Mouse (Mus musculus): ENCODE measurements around the gene Zc3h15.
A peak's percentile ranks its signal among the peaks of the same experiment; 100 is the strongest.
"Not testable (repeated sequence)": the region's sequence is repeated elsewhere in the genome, so short reads cannot be mapped to it uniquely, and the experiment has no call there.

Zc3h15 gene

DNA sequence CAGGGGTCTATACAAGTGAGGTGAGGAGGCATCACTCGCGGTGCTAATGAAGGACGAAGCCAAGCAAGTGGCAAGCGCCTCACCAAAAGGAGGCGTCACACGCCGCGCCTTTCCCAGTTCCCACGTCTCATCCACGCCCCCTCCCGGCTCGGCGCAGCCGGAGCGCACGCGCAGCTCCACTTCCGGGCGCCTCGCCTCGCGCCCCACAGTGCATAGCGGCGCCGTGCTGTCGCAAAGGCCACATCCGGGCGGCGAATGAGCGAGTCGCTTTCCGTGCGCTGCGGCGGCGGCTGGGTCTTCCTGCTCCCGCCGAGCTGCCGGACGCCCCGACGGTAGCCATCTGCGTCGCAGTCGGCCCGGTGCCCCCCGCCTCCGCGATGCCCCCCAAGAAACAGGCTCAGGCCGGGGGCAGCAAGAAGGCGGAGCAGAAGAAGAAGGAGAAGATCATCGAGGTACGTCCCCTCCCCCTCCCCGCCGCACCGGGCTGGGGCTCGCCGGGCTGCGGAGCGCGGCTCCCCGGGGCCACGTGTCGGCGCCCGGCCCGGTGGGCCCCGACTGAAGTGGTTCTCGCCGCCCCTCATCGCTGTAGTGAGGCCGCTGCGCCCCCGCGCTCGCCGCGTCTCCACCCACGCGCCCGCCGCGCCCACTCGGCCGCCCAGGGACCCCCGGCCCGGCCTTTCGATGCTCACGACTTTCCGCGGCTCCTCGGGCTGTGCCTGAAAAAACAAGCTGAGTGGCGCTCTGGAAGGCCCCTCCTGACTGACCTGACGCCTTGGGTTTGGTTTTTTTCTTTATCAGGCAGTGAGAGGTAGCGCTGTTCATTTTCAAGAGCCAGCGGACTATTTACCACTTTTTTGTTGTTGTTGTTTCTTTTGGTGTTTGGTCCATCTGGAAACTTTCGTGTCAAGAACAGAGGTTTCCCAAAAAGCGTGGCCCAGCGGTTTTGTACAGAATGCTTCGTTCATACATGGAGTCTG lies at the start of gene Zc3h15:
TSS of gene Zc3h15 (plus strand) at position 160 of the 977 bp plus-strand sequence.
- DNase-seq (ENCODE audit: low spot score) = peak; percentile 82

DNA sequence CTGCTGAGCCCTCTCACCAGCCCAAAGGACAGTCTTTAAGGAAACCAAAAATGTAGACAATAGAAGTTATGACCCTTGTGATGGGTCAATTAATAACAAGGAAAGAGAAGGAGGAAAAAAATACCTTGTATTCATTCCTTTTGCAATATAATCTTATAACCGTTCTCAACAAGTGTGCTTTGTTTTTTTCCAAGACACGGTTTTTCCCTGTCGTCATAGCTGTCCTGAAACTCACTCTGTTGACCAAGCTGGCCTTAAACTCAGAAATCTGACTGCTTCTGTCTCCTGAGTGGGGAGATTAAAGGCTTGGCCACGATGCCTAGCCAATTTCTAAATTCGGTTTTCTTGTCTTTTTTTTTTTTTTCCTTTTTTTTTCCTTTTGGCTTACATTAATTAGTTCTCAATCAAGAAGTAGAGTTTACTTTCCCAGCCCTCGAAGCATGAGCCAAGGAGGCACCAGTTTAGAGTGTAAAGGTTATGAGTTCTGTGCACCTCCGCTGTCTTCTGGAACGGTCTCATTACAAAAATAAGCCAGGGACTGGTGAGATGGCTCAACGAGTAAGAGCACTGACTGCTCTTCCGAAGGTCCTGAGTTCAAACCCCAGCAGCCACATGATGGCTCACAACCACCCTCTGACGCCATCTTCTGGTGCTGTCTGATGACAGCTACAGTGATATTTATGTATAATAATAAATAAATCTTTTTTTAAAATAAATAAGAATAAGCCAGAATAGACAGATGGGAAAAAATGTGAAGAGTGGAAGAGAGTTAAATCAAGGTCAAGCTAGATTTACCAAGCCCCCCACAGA lies 23.5 kb upstream of the Zc3h15 start:
- DNase-seq (ENCODE audit: low spot score) = no peak

DNA sequence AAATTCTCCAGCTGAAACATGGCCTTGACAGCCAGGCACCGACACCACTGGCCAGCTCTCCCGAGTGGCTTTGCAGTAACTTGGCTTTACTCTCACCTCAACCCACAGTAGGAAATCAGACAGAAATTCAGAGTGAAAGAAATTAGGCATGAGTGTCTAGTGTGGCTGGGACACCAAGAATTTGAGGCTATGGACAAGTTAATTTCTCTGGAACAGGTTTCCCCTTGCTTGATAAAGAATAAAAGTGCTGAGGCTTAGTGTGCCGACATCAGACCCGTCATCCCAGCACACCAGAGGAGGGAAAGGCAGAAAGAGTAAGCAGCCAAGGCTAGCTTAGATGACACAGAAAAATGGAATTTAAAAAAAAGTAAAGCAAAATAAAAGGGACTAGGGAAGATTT lies 22.7 kb upstream of the Zc3h15 start:
- DNase-seq (ENCODE audit: low spot score) = no peak

DNA sequence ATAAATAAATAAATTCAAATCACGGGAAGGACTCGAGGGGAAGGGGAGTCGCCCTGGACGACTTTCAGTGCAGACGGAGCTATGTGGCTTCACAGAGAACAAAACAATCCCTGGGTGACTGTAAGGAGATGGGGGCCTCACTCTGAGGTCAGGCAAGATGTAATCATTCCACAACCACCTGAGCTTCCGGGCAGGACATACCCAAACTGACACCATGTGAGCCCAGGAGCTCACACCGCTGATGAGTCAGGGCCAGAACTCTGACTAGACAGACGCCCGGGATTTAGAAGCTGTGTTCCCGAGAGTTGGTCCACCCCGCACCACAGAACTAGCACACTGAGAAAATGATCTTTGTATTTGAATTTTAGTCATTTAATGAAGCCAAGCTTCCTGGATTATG lies 21.4 kb upstream of the Zc3h15 start:
- no peak for DNase-seq (ENCODE audit: low spot score)

DNA sequence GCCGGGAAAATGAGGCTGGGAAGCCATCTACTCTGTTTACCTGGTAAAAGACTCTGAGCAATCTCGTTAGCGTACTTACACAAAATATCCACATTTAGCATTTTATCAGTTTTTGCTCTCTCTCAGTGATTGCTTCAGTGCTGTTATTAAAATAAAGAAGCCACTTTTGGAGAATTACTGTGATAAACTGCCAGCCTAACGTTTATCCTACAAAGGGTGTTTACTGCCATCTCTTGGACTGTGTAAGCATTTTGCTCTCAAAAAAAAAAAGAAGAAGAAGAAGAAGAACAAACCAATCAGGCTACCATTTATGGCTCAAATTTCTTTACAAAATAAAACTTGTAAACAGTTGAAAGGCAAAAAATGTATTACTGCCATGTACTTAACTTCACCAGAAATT lies 20.2 kb upstream of the Zc3h15 start:
- DNase-seq (ENCODE audit: low spot score) = no peak

DNA sequence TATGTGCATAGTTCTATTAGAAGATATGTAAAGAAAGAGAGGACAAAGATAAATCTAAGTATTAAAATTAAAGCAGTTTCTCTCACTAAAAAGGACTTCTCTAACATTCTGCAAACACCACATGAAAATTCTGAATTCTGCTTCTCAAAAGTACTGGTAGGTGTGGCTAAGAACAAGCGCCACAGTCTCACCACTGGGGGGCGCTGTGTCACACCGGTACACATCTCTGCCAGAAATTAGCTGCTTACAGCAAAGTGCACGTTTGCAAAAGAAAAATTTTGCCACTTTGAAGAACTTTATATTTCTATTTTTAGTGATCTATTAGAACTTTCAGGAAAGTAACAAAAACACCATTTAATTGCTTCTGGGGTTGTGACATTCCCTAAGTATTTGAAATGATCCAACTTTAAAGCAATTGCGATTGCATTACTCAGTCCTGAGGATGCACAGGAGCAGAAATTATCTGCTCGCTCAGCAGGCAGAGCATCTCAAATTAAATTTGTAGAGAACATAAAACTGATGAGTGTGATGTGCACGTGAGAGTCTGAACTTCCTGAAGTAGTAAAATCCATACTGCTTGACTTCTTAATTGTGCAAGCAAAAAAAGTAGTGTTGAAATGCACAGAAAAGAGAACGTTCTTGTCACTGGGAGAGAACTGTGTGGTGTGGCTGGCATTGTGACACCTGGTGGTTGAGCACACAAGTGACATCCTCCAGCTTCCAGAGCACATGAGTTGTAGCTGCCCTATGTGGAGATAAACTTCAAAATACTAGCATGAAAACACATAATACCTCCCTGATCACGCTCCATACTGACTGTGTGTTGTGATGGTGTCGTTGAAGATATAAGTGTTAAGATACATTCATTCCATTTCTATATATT lies 18.8 kb upstream of the Zc3h15 start:
- DNase-seq (ENCODE audit: low spot score) = no peak

DNA sequence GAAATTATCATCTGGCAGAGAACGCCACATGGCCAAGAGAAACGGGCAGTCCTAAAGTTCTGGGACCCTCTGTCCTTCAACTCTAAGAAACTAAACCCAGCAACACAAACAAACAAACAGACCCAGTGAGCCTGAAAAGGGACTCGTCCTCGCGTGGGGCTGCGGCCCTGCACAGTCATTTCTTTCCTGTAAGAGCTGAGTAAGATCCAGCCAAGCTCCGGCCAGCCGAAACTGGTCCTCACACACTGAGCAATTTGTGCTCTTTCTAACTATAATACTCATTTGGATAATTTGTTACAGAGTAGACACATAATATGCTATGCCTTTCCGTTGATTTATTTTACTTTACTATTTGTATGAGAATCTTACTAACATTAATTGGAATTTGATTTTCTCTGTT lies 17.4 kb upstream of the Zc3h15 start:
- no peak for DNase-seq (ENCODE audit: low spot score)

DNA sequence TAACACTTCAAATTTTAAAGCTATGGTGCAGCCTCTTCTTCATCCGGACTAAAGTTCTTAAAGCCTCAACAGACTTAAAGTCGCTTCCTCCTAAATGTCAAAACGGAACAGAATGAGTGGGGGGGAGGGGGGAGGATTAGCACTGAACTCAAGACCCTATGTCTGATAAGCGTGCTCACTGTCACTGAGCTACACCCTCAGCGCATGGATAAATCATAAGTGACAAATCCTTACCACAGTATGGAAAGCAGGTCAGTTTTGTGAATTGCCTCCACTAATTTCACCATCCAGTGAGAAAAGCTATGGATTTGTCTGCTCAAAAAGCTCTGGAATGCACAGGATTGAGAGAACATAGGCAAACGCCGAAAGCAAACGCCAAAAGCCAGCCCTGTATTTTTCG lies 16.7 kb upstream of the Zc3h15 start:
- no peak for DNase-seq (ENCODE audit: low spot score)

DNA sequence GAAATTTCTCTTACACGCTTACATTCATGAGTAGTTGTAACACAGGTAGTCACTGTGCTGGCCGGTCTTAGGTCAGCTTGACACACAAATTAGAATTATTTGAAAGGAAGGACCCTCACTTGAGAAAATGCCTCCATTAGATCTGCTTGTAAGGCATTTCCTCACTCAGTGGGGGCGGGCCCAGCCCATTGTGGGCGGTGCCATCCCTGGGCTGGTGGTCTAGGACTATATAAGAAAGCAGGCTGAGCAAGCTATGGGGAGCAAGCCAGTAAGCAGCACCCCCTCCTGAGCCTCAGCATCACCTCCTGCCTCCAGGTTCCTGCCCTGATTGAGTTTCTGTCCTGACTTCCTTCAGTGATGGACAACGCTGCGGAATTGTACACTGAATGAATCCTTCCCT lies 16.3 kb upstream of the Zc3h15 start:
- no peak for DNase-seq (ENCODE audit: low spot score)

DNA sequence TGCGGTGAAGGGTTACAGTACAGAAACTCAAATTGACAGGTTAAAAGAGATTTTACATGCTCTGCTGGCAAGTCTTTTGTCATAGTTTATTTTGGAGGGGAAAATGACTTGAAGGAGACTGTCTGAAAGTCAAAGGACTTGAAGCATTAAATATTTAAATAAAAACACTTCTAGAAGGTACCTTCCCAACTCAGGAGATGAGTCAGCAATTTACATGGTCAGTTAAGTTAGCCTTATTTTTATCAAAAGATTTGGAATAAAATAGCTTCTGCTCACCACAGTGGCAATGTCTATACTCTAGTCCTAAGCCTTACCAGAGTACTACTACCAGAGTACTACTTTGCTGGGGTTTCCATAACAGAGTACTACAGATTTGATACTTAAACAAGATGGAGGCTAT lies 2.2 kb upstream of the Zc3h15 start:
- DNase-seq (ENCODE audit: low spot score) = no peak

DNA sequence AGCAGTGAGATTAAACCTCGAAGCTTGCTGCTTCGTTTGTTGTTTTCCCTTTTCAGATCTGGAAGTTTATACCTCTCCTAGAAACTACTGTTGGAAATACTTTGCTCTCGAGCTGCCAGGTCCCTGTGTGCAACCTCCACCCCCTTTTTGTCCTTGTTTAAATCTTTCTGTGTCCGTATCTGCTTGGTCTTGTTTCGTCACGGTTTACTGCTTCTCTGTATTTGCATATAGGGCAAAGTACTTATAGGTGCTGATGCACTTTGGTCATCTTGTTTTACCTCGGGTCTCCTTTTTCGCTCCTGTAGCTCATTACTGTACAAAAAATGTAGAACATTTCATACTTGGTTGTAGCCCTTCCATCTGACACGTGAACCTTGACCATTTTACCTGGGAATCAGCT lies 4.7 kb downstream of the Zc3h15 start:
- no peak for DNase-seq (ENCODE audit: low spot score)

DNA sequence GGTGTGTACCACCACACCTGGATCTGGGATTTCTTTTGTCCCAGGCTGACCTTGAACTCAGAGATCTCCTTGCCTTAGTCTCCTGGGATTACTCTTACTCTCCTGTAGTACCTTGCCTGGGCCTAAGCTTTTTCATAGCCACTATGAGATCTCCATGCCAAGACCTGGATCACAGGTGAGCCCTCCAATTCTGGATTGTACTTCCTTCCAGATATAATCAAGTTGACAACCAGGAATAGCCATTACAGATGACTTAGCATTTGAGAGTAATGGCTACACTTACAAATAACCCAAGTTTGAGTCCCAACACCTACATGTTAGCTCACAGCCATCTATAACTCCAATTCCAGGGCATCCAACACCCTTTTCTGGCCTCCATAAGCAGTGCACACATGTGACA lies 8.4 kb downstream of the Zc3h15 start:
- DNase-seq (ENCODE audit: low spot score) = no peak

DNA sequence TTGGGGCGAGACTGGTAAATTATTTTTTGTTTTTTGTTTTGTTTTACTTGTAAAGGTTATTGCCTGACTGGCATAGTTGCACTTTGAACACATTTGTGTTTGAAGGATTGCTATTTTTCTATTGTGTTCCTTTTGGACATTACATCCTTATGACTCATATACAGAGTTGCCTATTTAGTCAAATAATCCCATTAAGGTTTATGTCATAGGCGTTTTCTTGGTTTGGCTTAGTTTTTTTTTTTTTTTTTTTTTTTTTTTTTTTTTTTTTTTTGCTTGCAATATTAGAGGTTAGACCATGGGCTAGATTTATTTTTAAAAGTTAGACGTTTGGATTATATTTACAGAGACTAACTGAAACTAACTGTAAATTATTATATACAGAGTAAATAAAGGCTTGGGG lies 15.0 kb downstream of the Zc3h15 start:
- DNase-seq (ENCODE audit: low spot score) = no peak

DNA sequence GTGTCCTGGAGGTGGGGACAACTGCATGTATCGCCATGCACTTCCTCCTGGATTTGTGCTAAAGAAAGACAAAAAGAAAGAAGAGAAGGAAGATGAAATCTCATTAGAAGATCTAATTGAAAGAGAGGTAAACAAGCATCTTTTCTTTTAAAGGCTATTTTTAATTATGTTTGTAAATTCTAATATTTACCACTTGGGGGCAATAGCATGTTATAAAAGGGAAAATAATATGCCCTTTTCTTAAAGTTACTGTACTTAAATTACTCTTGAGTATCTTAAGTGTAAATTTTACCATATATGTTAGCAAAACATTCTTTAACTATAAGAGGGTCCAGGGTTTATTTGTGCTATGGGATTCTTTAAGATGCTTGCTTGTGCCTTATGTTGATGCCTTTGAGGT lies 15.9 kb downstream of the Zc3h15 start:
- DNase-seq (ENCODE audit: low spot score) = no peak

DNA sequence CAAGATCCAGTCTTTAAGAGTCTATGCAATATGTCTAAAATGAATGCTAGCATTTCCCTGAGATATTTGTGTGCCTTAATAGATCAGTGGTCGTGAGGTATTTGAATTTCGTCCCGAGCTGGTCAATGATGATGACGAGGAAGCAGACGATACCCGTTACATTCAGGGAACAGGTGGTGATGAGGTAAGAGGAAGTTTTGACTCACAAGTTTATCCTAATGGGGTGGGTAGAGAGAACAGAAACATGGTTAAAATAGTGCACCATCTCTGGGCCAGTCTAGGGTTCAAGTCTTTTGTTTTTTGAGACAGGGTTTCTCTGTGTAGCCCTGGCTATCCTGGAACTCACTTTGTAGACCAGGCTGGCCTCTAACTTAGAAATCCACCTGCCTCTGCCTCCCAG lies 17.1 kb downstream of the Zc3h15 start:
- DNase-seq (ENCODE audit: low spot score) = no peak

DNA sequence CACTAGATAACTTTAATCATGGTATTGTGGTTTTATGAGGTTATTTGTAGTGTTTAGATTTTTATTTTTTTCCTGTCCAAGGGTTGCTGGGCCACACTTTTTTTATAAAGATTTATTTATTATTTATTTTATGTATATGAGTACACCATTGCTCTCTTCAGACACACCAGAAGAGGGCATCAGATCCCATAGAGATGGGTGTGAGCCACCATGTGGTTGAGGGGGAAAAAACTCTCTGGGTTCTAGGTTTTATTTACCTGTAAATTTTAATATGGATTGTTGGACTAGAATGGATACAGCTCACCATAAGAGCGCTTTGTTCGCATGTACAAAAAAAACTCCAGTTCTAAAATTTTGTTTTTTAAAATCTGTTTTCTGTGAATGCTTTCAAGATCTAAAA lies 20.8 kb downstream of the Zc3h15 start:
- not testable (repeated sequence) for DNase-seq (ENCODE audit: low spot score)

DNA sequence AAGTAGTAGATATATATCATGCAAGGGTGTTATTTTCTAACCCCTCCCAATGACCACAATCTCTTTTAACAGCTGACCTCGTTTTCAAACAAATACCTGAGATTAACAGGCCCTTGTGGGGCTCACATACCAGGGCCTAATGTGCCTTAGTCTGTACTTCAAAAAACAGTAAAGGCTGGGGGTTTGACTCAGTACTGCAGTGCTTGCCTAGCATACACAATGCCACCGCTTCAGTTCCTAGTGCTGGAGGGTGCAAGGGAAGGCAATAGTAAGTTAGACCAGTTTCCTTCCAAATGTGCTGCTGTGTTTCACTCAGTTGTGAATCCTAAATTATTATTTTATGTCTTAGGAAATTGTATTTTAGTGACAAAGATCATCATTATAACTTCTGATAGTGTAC lies 23.2 kb downstream of the Zc3h15 start:
- DNase-seq (ENCODE audit: low spot score) = no peak

DNA sequence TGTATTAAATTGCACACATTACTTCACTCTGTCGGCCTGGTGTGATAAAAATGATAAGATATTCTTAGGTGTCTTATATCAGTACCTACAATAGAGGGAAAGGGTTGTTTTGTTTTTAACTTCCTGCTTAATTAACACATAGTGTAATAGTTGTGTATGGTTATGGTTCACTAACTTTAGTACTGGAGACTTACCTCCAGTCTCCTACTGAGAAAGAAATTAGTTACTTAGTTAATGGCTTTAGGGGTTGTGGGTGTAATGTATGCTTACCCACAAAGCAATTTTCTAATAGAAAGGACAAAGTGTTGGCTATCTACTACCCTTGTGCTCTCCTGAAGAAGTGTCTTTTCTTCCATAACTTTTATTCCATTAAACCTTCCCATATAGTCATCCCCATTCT lies 23.8 kb downstream of the Zc3h15 start:
- no peak for DNase-seq (ENCODE audit: low spot score)

DNA sequence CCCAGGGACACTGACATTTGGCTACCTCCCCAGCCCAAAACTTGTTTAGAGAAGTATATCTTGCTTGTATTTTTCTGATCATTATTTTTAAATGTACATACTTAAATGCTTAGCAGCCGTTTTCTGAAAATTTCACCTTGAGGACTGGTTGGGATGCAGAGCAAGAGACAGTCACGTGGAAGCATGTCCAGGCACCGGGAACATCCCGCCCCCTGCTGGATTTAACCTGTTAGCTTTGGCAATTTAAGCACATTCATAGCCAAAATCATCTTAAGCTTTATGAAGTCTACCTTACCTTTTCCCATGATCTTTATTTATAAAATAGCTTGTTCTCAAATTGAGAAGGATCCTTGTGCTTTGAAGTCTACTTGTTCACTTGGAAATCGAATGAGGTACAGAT lies 25.8 kb downstream of the Zc3h15 start:
- no peak for DNase-seq (ENCODE audit: low spot score)

DNA sequence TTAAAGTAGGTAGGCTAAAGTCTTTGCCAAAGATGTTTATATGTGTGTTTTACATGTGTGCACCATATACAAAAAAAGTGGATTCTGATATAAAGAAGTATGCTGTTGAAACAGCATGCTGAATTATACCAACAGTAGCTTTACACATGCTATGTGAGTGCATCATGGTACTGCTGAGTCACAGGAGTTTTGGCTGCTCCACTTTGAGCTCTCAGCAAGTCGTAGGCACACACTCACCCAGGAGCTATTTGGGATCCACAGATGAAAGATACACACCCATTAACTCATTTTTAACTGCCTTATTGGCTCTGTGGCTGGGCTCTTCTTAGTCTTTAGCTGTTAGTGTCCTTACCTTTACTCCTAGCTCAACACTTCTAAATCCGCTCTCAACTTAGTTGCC lies 27.6 kb downstream of the Zc3h15 start:
- no peak for DNase-seq (ENCODE audit: low spot score)

DNA sequence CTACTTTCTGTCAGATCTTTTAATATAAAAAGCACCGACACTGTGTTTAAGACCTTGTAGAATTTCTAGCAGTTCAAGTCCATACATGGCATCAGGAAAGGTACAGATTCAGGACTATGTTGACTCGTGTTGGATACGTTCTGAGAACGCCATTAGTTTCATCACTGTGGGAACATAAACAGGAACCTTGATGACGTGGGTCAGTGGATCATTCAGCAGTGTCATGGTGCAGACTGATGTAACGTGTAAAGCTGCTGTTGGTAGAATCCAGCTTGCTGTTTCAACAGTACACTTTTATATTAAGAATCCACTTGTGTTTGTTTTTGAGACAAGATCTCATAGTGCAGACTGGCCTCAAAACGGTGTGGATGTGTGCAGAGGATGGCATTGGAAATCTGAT lies 28.8 kb downstream of the Zc3h15 start:
- DNase-seq (ENCODE audit: low spot score) = no peak

DNA sequence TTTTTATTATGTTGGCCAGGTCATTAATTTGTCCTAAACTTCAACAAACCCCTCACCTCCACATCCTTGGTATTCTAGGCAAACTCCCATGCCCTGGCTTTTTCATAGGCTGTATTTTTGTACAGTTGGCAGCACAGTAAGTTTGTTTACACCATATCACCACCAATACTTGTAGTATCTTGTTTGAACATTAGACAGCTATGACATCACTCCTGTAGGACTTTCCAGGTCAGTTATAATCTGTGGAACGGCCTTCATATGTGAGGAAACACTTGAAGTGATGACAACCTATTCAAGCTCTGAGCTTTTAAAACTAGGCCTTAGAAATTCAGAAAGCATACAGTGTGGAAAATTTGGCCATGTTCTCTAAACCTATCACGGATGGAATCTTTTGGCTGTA lies 29.6 kb downstream of the Zc3h15 start:
- no peak for DNase-seq (ENCODE audit: low spot score)
